Mouse (Mus musculus): ENCODE results near the gene Nod2. TPM values are rescaled to one million over a fixed set of nuclear protein-coding genes. Genes with fewer than 3 reads are reported as not detected.

Nod2 gene
- polyA plus RNA-seq, 1 experiment from 2014 or later = 0.55 TPM

GRCm38 (mm10) chr8:88662401-88662821 is 15.3 kb downstream of the Nod2 start:
- Histone ChIP-seq H3K27ac (replicated peaks) (no peak overlapping the region), H3K36me3 (no peaks in the 10 kb centered on the region), H3K9ac (no peak overlapping the region), H3K9me3 (replicated peaks) (no peaks in the 10 kb centered on the region), H3K4me3 (replicated peaks) (no peak overlapping the region), H3K4me2 (replicated peaks) (no peak overlapping the region), H3K4me1 (peaks cover 17% of the 10 kb centered on the region), H3K27me3 (no peaks in the 10 kb centered on the region)
- ATAC-seq (ENCODE audit: insufficient number of reproducible peaks, low FRiP score, low TSS enrichment, low read depth) = no peak
- 81% methylated on average over 6 of the region's 6 CpGs for WGBS

DNA sequence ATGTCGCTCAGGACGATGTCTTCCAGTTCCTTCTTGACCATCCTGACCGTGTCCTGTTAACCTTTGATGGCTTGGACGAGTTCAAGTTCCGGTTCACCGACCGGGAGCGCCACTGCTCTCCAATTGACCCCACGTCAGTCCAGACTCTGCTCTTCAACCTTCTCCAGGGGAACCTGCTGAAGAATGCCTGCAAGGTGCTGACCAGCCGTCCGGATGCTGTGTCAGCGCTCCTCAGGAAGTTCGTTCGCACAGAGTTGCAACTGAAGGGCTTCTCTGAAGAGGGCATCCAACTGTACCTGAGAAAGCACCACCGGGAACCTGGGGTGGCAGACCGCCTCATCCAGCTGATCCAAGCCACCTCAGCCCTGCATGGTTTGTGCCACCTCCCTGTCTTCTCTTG is 17.0 kb downstream of the Nod2 start:
- H3K4me2 ChIP-seq (replicated peaks) = no peak overlapping the region
- H3K4me1 ChIP-seq = peaks cover 25% of the 10 kb centered on the region
- no peaks in the 10 kb centered on the region for H3K27me3 ChIP-seq
- no peaks in the 10 kb centered on the region for H3K36me3 ChIP-seq
- H3K9me3 ChIP-seq (replicated peaks) = no peaks in the 10 kb centered on the region
- no peak overlapping the region for H3K4me3 ChIP-seq (replicated peaks)
- no peak overlapping the region for H3K9ac ChIP-seq
- WGBS = 78% methylated on average over 16 of the region's 16 CpGs
- ATAC-seq (ENCODE audit: insufficient number of reproducible peaks, low FRiP score, low TSS enrichment, low read depth) = no peak
- H3K27ac ChIP-seq (replicated peaks) = no peak overlapping the region

DNA sequence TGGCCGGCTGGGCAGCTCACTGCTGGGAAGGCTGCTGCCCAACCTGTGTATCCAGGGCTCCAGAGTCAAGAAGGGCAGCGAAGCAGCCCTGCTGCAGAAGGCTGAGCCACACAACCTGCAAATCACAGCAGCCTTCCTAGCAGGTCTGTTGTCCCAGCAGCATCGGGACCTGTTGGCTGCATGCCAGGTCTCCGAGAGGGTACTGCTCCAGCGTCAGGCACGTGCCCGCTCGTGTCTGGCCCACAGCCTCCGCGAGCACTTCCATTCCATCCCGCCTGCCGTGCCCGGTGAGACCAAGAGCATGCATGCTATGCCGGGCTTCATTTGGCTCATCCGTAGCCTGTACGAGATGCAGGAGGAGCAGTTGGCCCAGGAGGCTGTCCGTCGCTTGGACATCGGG is 17.8 kb downstream of the Nod2 start:
- no peaks in the 10 kb centered on the region for H3K27me3 ChIP-seq
- no peak overlapping the region for H3K4me2 ChIP-seq (replicated peaks)
- no peak for ATAC-seq (ENCODE audit: insufficient number of reproducible peaks, low FRiP score, low TSS enrichment, low read depth)
- 82% methylated on average over 19 of the region's 19 CpGs for WGBS
- H3K4me1 ChIP-seq = peaks cover 19% of the 10 kb centered on the region
- no peak overlapping the region for H3K4me3 ChIP-seq (replicated peaks)
- H3K9ac ChIP-seq = no peak overlapping the region
- no peaks in the 10 kb centered on the region for H3K9me3 ChIP-seq (replicated peaks)
- no peaks in the 10 kb centered on the region for H3K36me3 ChIP-seq
- no peak overlapping the region for H3K27ac ChIP-seq (replicated peaks)

DNA sequence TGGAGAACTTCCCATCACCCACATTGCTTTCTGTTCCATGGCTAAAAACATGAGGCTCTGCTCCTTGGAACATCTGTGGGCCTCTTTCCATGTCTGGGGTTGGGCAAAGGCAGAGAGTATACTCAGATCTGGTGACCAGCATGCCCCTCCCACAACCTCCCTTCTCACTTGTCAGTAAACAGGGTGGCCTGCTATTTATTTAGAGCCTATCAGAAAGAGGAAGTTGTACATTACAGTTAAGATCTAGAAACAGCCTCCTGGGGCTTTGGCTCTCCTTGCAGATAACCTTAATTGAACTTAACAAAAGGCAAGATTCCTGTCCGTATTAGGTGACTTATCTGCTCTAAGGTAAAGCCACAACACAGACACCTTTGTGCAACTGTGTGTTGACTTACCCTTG is 19.3 kb downstream of the Nod2 start:
- Histone ChIP-seq H3K9ac (no peak overlapping the region), H3K4me2 (replicated peaks) (no peak overlapping the region), H3K4me3 (replicated peaks) (no peak overlapping the region), H3K36me3 (no peaks in the 10 kb centered on the region), H3K4me1 (peaks cover 24% of the 10 kb centered on the region), H3K27me3 (no peaks in the 10 kb centered on the region), H3K9me3 (replicated peaks) (no peaks in the 10 kb centered on the region), H3K27ac (replicated peaks) (no peak overlapping the region)
- no peak for ATAC-seq (ENCODE audit: insufficient number of reproducible peaks, low FRiP score, low TSS enrichment, low read depth)
- 63% methylated on average over 1 of the region's 1 CpGs for WGBS

- Histone ChIP-seq H3K9me3 (replicated peaks) (no peaks in the 10 kb centered on the region), H3K4me1 (peaks cover 31% of the 10 kb centered on the region), H3K27ac (replicated peaks) (peak overlapping the region; percentile 17; the same call in 1 of the 2 replicates), H3K4me2 (replicated peaks) (no peak overlapping the region), H3K27me3 (no peaks in the 10 kb centered on the region), H3K36me3 (no peaks in the 10 kb centered on the region), H3K9ac (no peak overlapping the region), H3K4me3 (replicated peaks) (no peak overlapping the region)
- WGBS = 46% methylated on average over 14 of the region's 14 CpGs
- peak; percentile 63; the same call in 1 of the 2 replicates for ATAC-seq (ENCODE audit: insufficient number of reproducible peaks, low FRiP score, low TSS enrichment, low read depth)
Observed at GRCm38 (mm10) chr8:88668400-88669086, 21.4 kb downstream of the Nod2 start.

DNA sequence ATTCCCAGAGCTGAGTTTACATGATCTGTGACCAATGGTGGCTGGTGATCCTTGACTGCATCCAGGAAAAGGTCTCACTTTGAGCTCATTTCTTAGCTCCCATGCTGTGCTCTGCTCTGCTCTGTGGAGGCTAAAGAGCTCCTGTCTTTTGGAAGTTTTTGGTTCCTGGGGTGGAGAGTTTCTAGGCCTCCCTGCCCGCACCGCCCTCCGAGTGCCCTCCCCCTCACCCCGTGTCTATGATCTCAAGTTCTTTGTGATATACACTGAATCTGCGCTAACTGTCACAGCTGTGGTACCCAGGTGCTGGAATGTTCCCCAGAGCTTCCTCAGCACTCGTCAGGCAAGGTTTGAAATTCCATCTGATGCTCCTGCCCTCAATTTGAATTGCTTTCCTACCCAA is 23.7 kb downstream of the Nod2 start:
- H3K4me2 ChIP-seq (replicated peaks) = no peak overlapping the region
- H3K4me3 ChIP-seq (replicated peaks) = no peak overlapping the region
- ATAC-seq (ENCODE audit: insufficient number of reproducible peaks, low FRiP score, low TSS enrichment, low read depth) = no peak
- WGBS = 64% methylated on average over 6 of the region's 6 CpGs
- no peak overlapping the region for H3K27ac ChIP-seq (replicated peaks)
- H3K4me1 ChIP-seq = peaks cover 27% of the 10 kb centered on the region
- no peak overlapping the region for H3K9ac ChIP-seq
- no peaks in the 10 kb centered on the region for H3K9me3 ChIP-seq (replicated peaks)
- H3K36me3 ChIP-seq = no peaks in the 10 kb centered on the region
- H3K27me3 ChIP-seq = no peaks in the 10 kb centered on the region

GRCm38 (mm10) chr8:88671575-88671974 is 24.5 kb downstream of the Nod2 start:
- no peak overlapping the region for H3K4me2 ChIP-seq (replicated peaks)
- no peak overlapping the region for H3K9ac ChIP-seq
- 51% methylated on average over 10 of the region's 10 CpGs for WGBS
- H3K4me1 ChIP-seq = peaks cover 22% of the 10 kb centered on the region
- H3K36me3 ChIP-seq = no peaks in the 10 kb centered on the region
- no peaks in the 10 kb centered on the region for H3K9me3 ChIP-seq (replicated peaks)
- no peak for ATAC-seq (ENCODE audit: insufficient number of reproducible peaks, low FRiP score, low TSS enrichment, low read depth)
- no peaks in the 10 kb centered on the region for H3K27me3 ChIP-seq
- H3K27ac ChIP-seq (replicated peaks) = no peak overlapping the region
- no peak overlapping the region for H3K4me3 ChIP-seq (replicated peaks)

GRCm38 (mm10) chr8:88673859-88674258 is 26.7 kb downstream of the Nod2 start:
- Histone ChIP-seq H3K4me1 (peaks cover 27% of the 10 kb centered on the region), H3K4me2 (replicated peaks) (no peak overlapping the region)
- WGBS = 72% methylated on average over 5 of the region's 5 CpGs

GRCm38 (mm10) chr8:88675372-88676165 is 28.5 kb downstream of the Nod2 start:
- no peak overlapping the region for H3K4me2 ChIP-seq (replicated peaks)
- H3K4me1 ChIP-seq = peaks cover 25% of the 10 kb centered on the region
- WGBS = 78% methylated on average over 12 of the region's 12 CpGs
- ATAC-seq (ENCODE audit: insufficient number of reproducible peaks, low FRiP score, low TSS enrichment, low read depth) = no peak
- H3K27me3 ChIP-seq = no peaks in the 10 kb centered on the region
- H3K9me3 ChIP-seq (replicated peaks) = no peaks in the 10 kb centered on the region
- H3K36me3 ChIP-seq = no peaks in the 10 kb centered on the region
- no peak overlapping the region for H3K27ac ChIP-seq (replicated peaks)
- no peak overlapping the region for H3K9ac ChIP-seq
- H3K4me3 ChIP-seq (replicated peaks) = no peak overlapping the region

More at GRCm38 (mm10) chr8:88673859-88674258, 26.7 kb downstream of the Nod2 start:
- Histone ChIP-seq H3K27me3 (no peaks in the 10 kb centered on the region), H3K9me3 (replicated peaks) (no peaks in the 10 kb centered on the region), H3K9ac (no peak overlapping the region), H3K36me3 (no peaks in the 10 kb centered on the region), H3K4me3 (replicated peaks) (no peak overlapping the region), H3K27ac (replicated peaks) (no peak overlapping the region)
- no peak for ATAC-seq (ENCODE audit: insufficient number of reproducible peaks, low FRiP score, low TSS enrichment, low read depth)

- H3K27ac ChIP-seq (replicated peaks) = no peak overlapping the region
- H3K9ac ChIP-seq = no peak overlapping the region
- H3K36me3 ChIP-seq = no peaks in the 10 kb centered on the region
- ATAC-seq (ENCODE audit: insufficient number of reproducible peaks, low FRiP score, low TSS enrichment, low read depth) = peak; percentile 39; the same call in 1 of the 2 replicates
- H3K27me3 ChIP-seq = no peaks in the 10 kb centered on the region
- WGBS = 45% methylated on average over 8 of the region's 8 CpGs
- H3K9me3 ChIP-seq (replicated peaks) = no peaks in the 10 kb centered on the region
- H3K4me2 ChIP-seq (replicated peaks) = no peak overlapping the region
- H3K4me3 ChIP-seq (replicated peaks) = no peak overlapping the region
- peaks cover 15% of the 10 kb centered on the region for H3K4me1 ChIP-seq
Observed at GRCm38 (mm10) chr8:88677071-88677470, 30.0 kb downstream of the Nod2 start.

DNA sequence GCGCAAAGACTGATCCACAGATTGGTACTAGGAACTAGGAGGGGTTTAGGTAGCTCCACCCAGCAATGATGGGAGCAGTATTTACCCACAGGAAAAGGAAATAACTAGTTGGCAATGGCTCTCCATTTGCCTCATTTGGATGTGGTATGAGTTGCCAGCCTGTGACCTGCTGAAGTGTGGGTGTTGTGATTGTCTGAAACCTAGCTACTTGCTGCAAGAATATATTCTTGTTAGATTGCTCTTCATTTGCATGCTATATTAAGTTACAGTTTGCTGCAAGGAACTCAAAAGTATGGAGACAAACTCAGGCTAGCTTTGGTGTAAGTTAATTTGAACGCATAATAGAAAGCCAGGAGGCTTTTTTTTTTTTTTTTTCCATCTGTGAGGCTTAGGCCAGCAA is 33.5 kb downstream of the Nod2 start:
- no peak overlapping the region for H3K4me3 ChIP-seq (replicated peaks)
- H3K27me3 ChIP-seq = no peaks in the 10 kb centered on the region
- no peak overlapping the region for H3K9ac ChIP-seq
- peaks cover 13% of the 10 kb centered on the region for H3K4me1 ChIP-seq
- no peaks in the 10 kb centered on the region for H3K9me3 ChIP-seq (replicated peaks)
- WGBS = 77% methylated on average over 2 of the region's 2 CpGs
- no peaks in the 10 kb centered on the region for H3K36me3 ChIP-seq
- no peak overlapping the region for H3K27ac ChIP-seq (replicated peaks)
- H3K4me2 ChIP-seq (replicated peaks) = no peak overlapping the region
- no peak for ATAC-seq (ENCODE audit: insufficient number of reproducible peaks, low FRiP score, low TSS enrichment, low read depth)
